Mouse (Mus musculus) stomach, embryonic 14.5 days (tissue): ENCODE measurements around the gene Arhgef16. TPM values are rescaled to one million over a fixed set of nuclear protein-coding genes. Genes with fewer than 3 reads are reported as not detected.

Source experiments
- ATAC-seq: fragments of 200-750 bp; cut with Nextera tagmentation; 2 replicates; pipeline ENCODE4 v1.8.0; 2017; ENCODE audit warnings: low read depth, moderate TSS enrichment; ENCODE audit not compliant: insufficient number of reproducible peaks, insufficient read depth, low FRiP score
- H3K27ac ChIP-seq: fragments of 300-500 bp; sonication (generic); 2 replicates; pipeline ENCODE4 v1.5.1; 2014; ENCODE audit warnings: mild to moderate bottlenecking, low read length, moderate library complexity, mixed read lengths
- H3K27me3 ChIP-seq: fragments of 300-500 bp; sonication (generic); 2 replicates; pipeline ENCODE4 v1.6.1; 2014; ENCODE audit warnings: low read length, control low read depth, mixed read lengths; ENCODE audit not compliant: control insufficient read depth, insufficient read depth
- H3K36me3 ChIP-seq: fragments of 300-500 bp; sonication (generic); 2 replicates; pipeline ENCODE4 v1.6.1; 2014; ENCODE audit warnings: mild to moderate bottlenecking, control low read depth, low read length, moderate library complexity, mixed read lengths; ENCODE audit not compliant: control insufficient read depth, insufficient read depth
- H3K4me1 ChIP-seq: fragments of 300-500 bp; sonication (generic); 2 replicates; pipeline ENCODE4 v1.6.1; 2014; ENCODE audit warnings: low read length, control low read depth, mixed read lengths; ENCODE audit not compliant: control insufficient read depth, insufficient read depth
- H3K4me2 ChIP-seq: fragments of 300-500 bp; sonication (generic); replicated peaks from 2 replicates; pipeline ENCODE4 v1.6.1; 2014; ENCODE audit warnings: low read depth, low read length, control low read depth
- H3K4me3 ChIP-seq: fragments of 300-500 bp; sonication (generic); 2 replicates; pipeline ENCODE4 v1.5.1; 2014; ENCODE audit warnings: low read depth, low read length, control low read depth
- H3K9ac ChIP-seq: fragments of 300-500 bp; sonication (generic); replicated peaks from 2 replicates; pipeline ENCODE4 v1.6.1; 2014; ENCODE audit warnings: low read depth, mild to moderate bottlenecking, control low read depth, low read length, moderate library complexity, mixed read lengths
- H3K9me3 ChIP-seq: fragments of 300-500 bp; sonication (generic); 2 replicates; pipeline ENCODE4 v1.6.1; 2016; ENCODE audit warnings: low read depth, low read length, control low read depth; ENCODE audit not compliant: control insufficient read depth
- WGBS: fragments of 180-500 bp; shearing (Covaris S2); extraction: QIAGEN DNeasy Blood & Tissue Kit; methylation state at CpG from one replicate; pipeline ENCODE4 v1.1.7; 2014; 5-methylcytosine and 5-hydroxymethylcytosine counted together
- polyA plus RNA-seq: library from polyadenylated mRNA; unstranded; fragments of >200 nt; fragmentation: Nextera tagmentation; extraction: Ambion mirVana; gene quantifications from 2 replicates; pipeline ENCODE4 v1.2.1, GENCODE M21; 2014

The Arhgef16 gene
- polyA plus RNA-seq, 1 experiment from 2014 or later = 23.7 TPM

- Histone ChIP-seq H3K4me1 (peaks cover 7% of the 10 kb centered on the region; the same call in 1 of the 2 replicates), H3K36me3 (no peaks in the 10 kb centered on the region), H3K9me3 (no peaks in the 10 kb centered on the region), H3K27me3 (no peaks in the 10 kb centered on the region), H3K27ac (no peak overlapping the region), H3K4me2 (no peak overlapping the region), H3K9ac (no peak overlapping the region), H3K4me3 (no peak overlapping the region)
- no peak for ATAC-seq
- 64% methylated on average over 7 of the region's 7 CpGs for WGBS
These were observed 70.1 kb downstream of the Arhgef16 start for GRCm38 (mm10) chr4:154231380-154231779.

GRCm38 (mm10) chr4:154229569-154229968, 71.9 kb downstream of the Arhgef16 start:
- WGBS = 92% methylated on average over 9 of the region's 9 CpGs
- Histone ChIP-seq H3K9me3 (no peaks in the 10 kb centered on the region), H3K36me3 (no peaks in the 10 kb centered on the region), H3K9ac (no peak overlapping the region), H3K27me3 (no peaks in the 10 kb centered on the region), H3K4me1 (peaks cover 13% of the 10 kb centered on the region; the same call in 1 of the 2 replicates), H3K4me2 (no peak overlapping the region), H3K4me3 (no peak overlapping the region), H3K27ac (no peak overlapping the region)
- no peak for ATAC-seq

Other genes with a start within 250 kb of the Arhgef16 start
- 0.32 and 0.42 TPM in 2 replicates for gene Trp73, start 161.5 kb downstream of the Arhgef16 start, polyA plus RNA-seq
- gene Wrap73, start 159.3 kb downstream of the Arhgef16 start, polyA plus RNA-seq = 39.6 and 41.4 TPM in 2 replicates
- 126 and 135 TPM in 2 replicates for gene Tprgl, start 141.0 kb downstream of the Arhgef16 start, polyA plus RNA-seq
- gene Megf6, start 130.9 kb downstream of the Arhgef16 start, polyA plus RNA-seq = 16.8 and 20.9 TPM in 2 replicates
- not detected in 2 replicates for gene B230104I21Rik, start 34.5 kb upstream of the Arhgef16 start, polyA plus RNA-seq